Mouse (Mus musculus): Measurements from ENCODE around the gene Neo1. TPM values are rescaled to one million over a fixed set of nuclear protein-coding genes. Genes with fewer than 3 reads are reported as not detected.

Neo1 gene
- total RNA-seq, 2 experiments from 2014 or later = not detected

DNA sequence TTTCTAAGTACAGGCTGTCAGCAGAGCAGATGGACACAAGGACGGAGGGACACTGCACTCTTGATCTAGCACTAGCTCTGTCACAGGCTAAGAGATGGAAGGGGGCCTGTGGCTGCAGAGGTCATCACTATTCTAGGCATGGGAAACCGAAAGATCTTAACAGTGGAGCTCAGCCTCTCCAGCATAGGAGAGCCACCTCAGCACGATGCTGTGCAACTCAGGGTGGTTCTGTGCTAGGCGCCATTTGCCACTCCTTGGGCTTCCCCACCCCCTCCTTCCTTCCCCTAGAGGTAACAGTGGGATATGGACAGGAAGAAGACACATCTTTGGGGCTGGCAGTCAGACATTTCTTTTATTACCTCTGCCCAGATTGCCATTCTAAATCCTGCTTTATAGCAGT, 161.9 kb downstream of the Neo1 start:
- no peak for ATAC-seq (replicated peaks; ENCODE audit: poor library complexity, severe bottlenecking)

DNA sequence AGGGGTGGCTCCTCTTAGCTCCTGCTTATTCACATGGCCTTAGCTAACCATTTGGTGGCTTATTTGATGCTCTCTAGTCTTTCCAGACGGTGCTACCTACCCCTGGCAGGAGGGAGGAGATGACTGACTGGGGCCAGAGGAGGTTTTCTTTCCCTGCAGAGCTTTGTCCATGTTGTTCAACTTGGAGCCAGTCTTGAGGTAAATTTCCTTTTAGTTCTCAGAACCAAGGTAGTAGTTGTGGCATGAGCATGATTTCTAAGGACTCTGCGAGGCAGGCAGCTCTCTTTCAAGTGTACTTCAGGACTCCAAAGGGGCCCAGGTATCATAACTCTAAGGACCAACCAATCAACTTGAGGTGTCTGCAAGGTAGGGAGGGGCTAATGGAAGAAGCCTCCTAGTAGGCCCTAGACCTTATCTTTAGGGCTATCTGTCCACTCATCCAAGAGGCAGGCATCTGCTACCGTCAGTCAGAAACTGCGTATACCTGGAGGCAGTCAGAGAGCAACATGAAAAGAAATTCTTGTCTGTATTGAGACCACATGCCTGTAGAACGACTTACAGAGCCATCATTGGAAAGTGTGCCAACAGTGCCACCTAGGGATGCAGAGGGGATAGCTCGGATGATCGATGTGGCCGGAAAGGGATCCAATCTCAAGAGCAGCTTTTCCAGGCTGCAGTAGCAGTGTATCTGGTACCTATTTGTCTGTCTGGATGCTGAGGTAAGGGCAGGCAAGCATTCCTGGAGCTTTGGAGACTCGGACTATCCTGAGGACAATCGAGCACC, 162.5 kb downstream of the Neo1 start:
- peak; percentile 44; the same call in 1 of the 2 replicates for ATAC-seq (replicated peaks; ENCODE audit: poor library complexity, severe bottlenecking)

DNA sequence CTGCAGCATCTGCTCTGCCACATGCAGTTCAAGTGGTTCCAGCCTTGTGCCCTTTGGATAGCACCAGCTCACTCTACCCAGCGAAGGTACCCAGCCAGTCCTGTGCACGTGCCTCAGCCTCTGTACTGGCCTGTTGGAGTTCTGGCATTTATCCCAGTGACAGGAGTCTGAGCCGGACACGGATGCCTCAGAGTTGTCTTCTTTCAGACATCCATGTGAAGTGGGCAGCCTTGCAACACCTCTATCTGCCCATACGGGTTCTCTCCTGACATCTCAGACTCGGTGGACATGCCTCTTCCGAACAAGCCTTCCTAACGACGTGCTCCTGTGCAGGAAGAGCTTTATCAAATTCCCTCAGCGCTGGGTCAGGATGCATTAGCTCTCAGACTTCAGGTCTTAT, 165.1 kb downstream of the Neo1 start:
- ATAC-seq (replicated peaks; ENCODE audit: poor library complexity, severe bottlenecking) = no peak

DNA sequence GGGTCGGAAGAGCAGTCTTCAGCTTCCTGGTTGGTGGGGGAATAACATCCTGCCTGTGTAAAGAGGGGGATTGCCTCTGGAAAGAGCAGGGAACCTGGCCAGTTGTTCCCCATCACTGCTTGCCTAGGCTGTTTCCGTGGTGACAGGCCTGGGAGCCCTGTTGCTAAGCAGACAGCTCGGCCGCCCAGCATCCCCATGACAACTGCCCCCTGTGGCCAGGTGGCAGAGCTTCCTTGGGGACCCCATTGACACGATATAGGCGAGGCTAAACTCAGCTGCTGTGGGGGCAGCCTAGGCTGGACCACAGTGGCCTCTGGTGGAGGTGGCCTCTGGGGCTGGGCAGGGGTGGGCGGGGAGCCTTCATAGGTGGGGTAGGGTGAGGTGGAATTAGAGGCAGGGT, 172.4 kb downstream of the Neo1 start:
- ATAC-seq (replicated peaks; ENCODE audit: poor library complexity, severe bottlenecking) = no peak

DNA sequence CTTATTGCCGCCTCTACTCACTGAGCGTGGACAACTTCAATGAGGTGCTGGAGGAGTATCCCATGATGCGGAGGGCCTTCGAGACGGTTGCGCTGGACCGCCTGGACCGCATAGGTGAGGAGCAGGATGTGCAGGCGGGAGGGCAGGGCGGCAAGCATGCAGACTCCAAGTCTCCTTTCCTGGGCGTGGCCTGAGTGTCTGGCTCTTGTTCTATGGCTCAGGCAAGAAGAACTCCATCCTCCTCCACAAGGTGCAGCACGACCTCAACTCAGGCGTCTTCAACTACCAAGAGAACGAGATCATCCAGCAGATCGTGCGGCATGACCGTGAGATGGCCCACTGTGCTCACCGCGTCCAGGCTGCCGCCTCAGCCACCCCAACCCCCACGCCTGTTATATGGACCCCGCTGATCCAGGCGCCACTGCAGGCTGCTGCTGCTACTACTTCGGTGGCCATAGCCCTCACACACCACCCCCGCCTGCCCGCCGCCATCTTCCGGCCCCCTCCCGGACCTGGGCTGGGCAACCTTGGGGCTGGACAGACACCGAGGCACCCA, 177.1 kb downstream of the Neo1 start:
- ATAC-seq (replicated peaks; ENCODE audit: poor library complexity, severe bottlenecking) = no peak

DNA sequence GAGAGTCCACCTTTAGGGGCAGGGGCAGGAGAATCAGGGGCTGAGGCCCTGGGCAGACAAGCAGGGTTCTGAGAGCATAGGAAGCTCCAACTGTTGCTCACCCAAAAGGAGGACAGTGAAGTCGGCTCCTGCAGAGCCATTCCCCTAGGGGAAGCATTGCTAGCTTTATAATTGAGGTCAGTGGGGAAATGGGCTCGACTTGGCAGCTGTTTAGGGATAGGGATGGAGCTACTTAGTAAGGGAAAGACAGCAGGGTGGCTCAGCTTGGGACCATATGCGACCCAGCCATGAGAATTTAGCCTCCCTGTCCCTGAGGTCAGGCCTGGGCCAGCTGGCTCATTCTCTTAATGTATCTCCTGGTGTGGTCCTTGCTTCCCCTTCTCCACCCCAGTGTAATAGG, 181.3 kb downstream of the Neo1 start:
- ATAC-seq (replicated peaks; ENCODE audit: poor library complexity, severe bottlenecking) = no peak

DNA sequence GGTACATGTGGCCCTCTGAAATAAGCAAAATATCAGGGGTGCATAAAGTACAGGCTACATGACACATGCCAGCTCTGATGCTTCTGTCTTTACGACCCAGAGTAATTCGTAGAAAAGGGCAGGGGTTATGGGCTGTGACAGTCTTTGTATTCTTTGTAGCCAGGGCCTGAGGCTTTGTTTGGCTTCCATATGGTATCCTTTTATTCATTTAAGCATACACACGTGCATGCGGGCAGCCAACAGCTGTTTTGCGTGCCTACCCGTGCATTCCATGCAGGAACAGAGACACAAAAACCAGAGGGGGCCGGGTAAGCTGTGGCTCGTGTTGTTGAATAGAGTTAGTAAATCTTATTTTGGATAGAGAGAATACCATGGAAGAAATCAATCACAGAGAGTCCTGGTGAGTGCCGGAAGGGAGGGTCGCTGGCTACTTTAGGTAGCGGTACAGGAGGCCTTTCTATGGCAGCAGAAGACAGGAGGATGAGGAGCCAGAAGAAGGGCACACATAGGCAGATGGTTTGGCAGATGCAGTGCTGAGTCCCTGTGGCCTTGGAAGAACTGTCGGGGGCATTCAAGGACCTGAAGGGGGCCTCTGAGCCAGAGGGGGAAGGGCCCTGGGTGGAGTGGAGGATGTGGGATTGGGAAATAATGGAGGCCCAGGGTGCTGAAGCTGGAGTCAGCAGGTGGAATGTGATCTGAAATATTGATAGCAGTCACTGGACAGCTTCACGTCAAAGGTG, 186.5 kb downstream of the Neo1 start:
- no peak for ATAC-seq (replicated peaks; ENCODE audit: poor library complexity, severe bottlenecking)

DNA sequence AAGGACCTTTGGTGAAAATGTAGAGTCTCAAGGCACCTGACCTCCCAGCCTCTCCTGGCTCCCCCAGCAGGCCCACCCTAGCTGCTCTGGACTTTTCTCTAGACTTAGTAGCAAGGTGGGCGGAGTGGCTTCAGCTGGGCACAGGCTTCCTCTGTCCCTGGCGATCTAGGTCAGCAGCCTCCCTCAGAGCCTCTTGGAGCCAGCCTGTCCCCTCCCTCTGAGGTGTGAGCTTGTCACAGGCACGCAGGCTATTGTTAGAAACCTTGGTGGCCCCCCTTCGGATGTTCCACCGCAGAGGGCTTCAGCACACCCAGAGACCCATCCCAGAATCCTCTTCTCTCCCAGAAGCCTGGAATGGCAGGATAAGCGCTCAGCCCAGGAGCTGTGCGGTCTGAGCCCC, 188.6 kb downstream of the Neo1 start:
- no peak for ATAC-seq (replicated peaks; ENCODE audit: poor library complexity, severe bottlenecking)

DNA sequence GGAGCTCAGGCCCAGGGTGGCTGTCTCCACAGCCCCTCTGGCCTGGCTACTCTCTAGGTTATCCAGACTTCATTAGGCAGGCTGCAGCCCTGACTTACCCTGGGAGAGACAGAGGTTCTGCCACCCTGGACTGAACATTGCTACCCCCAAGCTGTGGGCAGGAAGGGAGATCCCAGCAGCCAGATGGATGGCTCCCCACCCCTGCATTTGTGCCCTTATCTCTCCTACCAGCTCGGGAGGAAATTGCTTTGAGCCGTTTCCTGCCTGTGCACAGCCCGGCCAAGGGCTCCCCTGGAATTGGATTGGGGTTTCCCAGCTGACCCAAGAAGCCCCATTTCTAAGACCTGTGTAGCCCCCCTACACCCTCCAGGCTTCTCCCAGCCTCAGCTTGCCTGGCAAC, 189.2 kb downstream of the Neo1 start:
- ATAC-seq (replicated peaks; ENCODE audit: poor library complexity, severe bottlenecking) = no peak

DNA sequence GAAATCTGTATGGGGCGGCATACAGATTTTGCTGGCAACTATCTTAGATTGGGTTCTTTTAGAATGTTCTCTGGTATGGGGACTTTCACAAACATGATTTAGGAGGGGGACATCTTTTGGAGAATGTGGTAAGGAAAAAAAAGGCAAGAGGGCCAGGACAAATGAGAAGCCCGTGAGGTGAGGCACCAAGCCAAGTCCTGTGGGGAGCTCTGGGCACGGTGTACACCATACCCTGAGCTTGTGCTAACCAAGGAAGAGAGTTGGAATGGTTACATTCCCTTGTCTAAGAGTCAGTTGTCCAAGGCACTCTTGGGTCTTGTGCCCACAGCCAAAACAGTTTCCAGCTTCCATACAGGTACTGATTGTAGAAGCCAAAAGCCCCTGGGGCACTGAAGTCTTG, 191.6 kb downstream of the Neo1 start:
- no peak for ATAC-seq (replicated peaks; ENCODE audit: poor library complexity, severe bottlenecking)

DNA sequence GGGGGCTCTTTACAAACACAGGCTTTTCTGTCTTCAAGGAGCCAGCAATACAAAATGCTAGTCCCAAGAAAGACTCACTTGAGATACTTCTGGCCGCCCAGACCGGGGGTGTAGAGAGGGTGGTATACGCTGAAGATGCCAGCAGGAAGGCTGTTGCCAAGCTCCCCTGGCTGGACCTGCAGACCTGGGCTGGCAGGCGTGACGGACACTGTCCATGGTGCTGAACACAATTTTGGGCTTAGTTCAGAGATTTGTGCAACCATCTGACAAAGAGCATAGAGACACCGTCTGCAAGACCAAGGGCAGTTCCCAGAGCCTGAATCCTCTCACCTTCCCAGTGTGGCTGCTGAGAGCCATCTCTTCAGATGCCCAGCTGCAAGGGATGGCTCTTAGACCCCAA, 194.6 kb downstream of the Neo1 start:
- no peak for ATAC-seq (replicated peaks; ENCODE audit: poor library complexity, severe bottlenecking)

DNA sequence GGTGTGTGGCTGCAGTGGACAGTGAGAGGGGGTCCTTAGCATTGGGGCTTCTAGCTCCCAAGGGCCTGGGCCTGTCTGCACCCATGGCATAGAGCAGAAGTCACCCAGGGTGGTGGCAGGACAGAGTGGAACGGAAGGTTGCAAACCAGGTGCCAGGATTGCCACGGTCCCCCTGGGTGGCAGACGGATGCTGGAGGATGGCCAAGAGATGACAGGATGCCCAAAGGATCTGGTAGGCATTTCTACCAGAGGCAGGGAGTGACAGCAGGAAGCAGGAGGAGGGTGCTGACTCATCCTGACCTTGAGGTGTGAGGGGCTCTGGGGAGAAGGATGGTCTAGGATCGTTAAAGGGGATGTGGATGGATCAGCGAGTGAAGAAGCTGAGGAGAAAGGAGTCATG, 197.7 kb downstream of the Neo1 start:
- ATAC-seq (replicated peaks; ENCODE audit: poor library complexity, severe bottlenecking) = no peak

DNA sequence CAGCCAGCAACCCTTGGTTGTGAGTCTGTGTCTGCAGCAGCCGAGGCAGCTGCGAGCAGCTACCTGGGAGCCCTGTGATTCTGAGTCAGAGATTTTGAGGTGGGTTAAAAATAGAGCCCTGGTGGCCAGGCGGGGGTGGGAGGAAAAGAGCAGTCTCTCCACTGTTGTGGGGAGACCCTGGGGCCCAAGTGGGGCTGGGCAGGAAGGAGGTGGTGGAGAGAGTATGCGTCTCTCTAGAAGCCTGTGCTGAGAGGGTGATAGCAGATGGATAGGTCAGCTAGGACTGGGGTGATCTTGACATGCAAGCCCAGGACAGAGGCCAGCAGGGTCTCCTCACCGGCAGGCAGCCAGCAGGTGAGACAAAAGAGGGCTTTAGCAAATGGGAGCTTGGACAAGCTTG, 199.1 kb downstream of the Neo1 start:
- ATAC-seq (replicated peaks; ENCODE audit: poor library complexity, severe bottlenecking) = no peak

DNA sequence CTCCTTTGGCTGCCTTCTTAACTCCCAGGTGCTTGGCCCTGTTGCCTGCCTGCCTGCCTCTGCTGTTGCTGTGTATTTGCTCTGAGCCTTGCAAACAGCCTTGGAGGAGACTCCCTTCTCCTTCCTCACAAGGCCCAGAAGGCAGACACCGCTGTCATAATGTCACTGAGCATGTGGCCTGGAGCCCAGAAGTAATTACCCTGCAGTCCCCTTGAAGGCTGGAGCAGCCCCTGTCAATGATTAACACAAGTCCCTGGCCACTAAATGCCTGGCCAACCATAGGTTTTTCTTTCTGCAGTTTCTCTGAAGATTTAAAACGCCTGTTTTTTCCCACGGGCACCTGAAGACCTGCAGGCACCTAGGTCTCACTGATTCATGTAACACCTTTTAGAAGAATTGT, 203.3 kb downstream of the Neo1 start:
- no peak for ATAC-seq (replicated peaks; ENCODE audit: poor library complexity, severe bottlenecking)

DNA sequence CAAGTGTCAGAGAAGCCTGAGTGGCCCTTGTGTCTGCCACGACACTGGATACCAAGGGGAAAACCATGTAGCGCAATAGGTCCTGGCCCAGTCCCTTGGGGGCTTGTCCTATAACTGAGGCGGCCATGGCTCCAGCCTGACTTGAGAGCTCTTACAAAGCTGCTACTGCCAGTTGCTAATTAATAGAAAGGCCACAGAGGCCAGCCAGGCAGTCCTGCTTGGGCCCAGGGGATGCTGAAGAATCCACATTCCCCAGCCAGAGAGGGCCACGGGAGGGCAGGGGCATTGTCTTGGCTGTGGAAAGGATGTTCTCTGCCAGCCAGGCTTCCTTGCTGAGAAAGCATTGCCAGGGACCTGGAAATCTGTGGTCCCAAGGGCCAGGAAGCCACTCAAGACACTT, 206.6 kb downstream of the Neo1 start:
- no peak for ATAC-seq (replicated peaks; ENCODE audit: poor library complexity, severe bottlenecking)

Other genes with a start within 250 kb of the Neo1 start
- gene Hcn4, start 213.0 kb downstream of the Neo1 start, total RNA-seq (2014; fragmentation: Nextera tagmentation) = not detected in 2 replicates
- gene Hcn4, start 213.0 kb downstream of the Neo1 start, total RNA-seq (2017) = not detected in 2 replicates